Mouse (Mus musculus): ENCODE measurements at regions not wholly inside any gene's neighbourhood (a gene's known extent, or its start where the extent isn't known, plus 50 kb on each side); places are given as distances from the start of the nearest gene placed in this dataset.

- Histone ChIP-seq H3K4me1 (ENCODE audit: control insufficient read depth, insufficient read depth, low read length) (no peaks in the 10 kb centered on the region), H3K4me2 (replicated peaks; ENCODE audit: low read depth, low read length) (no peak overlapping the region), H3K27ac (ENCODE audit: low read depth, low read length) (no peak overlapping the region), H3K27me3 (ENCODE audit: control insufficient read depth, insufficient read depth, low read length) (no peaks in the 10 kb centered on the region), H3K9me3 (ENCODE audit: control insufficient read depth, low read length) (no peaks in the 10 kb centered on the region), H3K9ac (ENCODE audit: low read depth, low read length) (no peak overlapping the region), H3K36me3 (ENCODE audit: control insufficient read depth, insufficient read depth, low read length) (no peaks in the 10 kb centered on the region), H3K4me3 (ENCODE audit: low read length) (no peak overlapping the region)
- WGBS, result 50% methylated on average over 3 of the region's 3 CpGs
- no peak for ATAC-seq (ENCODE audit: low FRiP score, low TSS enrichment)
Observed at GRCm38 (mm10) chr13:101439517-101439916, 328.5 kb downstream of the Pik3r1 start.

DNA sequence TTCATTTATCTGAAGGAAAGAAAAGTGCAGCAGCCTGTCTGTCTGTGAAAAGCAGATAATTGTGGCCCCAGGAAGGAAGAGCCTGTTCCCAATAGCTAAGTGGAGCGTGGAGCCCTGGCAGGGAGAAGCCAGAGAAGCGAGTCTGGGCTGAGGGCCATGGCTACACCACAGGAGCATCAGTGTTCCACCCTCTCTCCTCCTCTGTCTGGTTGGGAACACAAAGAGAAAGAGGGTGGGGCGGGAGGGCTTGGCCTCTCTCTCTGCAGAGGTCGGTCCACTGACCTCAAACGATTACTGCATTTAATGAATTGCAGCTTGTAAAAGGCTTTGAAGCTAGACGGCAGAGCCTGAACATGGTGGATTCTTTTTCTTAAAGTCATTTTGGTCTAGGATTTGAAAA is 329.0 kb downstream of the Pik3r1 start:
- Histone ChIP-seq H3K4me1 (ENCODE audit: control insufficient read depth, insufficient read depth, low read length) (no peaks in the 10 kb centered on the region), H3K4me3 (ENCODE audit: low read length) (no peak overlapping the region), H3K4me2 (replicated peaks; ENCODE audit: low read depth, low read length) (no peak overlapping the region), H3K27me3 (ENCODE audit: control insufficient read depth, insufficient read depth, low read length) (no peaks in the 10 kb centered on the region), H3K36me3 (ENCODE audit: control insufficient read depth, insufficient read depth, low read length) (no peaks in the 10 kb centered on the region), H3K9ac (ENCODE audit: low read depth, low read length) (no peak overlapping the region), H3K27ac (ENCODE audit: low read depth, low read length) (no peak overlapping the region), H3K9me3 (ENCODE audit: control insufficient read depth, low read length) (no peaks in the 10 kb centered on the region)
- WGBS, result 15% methylated on average over 6 of the region's 6 CpGs
- peak; percentile 64; the same call in 1 of the 2 replicates for ATAC-seq (ENCODE audit: low FRiP score, low TSS enrichment)

GRCm38 (mm10) chr13:101433162-101433561 is 334.9 kb downstream of the Pik3r1 start:
- Histone ChIP-seq H3K4me1 (ENCODE audit: control insufficient read depth, insufficient read depth, low read length) (peaks cover 5% of the 10 kb centered on the region; the same call in 1 of the 2 replicates), H3K36me3 (ENCODE audit: control insufficient read depth, insufficient read depth, low read length) (no peaks in the 10 kb centered on the region), H3K27ac (ENCODE audit: low read depth, low read length) (no peak overlapping the region), H3K4me3 (ENCODE audit: low read length) (no peak overlapping the region), H3K4me2 (replicated peaks; ENCODE audit: low read depth, low read length) (no peak overlapping the region), H3K9ac (ENCODE audit: low read depth, low read length) (no peak overlapping the region), H3K27me3 (ENCODE audit: control insufficient read depth, insufficient read depth, low read length) (no peaks in the 10 kb centered on the region), H3K9me3 (ENCODE audit: control insufficient read depth, low read length) (no peaks in the 10 kb centered on the region)
- no peak for ATAC-seq (ENCODE audit: low FRiP score, low TSS enrichment)
- 95% methylated on average over 6 of the region's 6 CpGs for WGBS

DNA sequence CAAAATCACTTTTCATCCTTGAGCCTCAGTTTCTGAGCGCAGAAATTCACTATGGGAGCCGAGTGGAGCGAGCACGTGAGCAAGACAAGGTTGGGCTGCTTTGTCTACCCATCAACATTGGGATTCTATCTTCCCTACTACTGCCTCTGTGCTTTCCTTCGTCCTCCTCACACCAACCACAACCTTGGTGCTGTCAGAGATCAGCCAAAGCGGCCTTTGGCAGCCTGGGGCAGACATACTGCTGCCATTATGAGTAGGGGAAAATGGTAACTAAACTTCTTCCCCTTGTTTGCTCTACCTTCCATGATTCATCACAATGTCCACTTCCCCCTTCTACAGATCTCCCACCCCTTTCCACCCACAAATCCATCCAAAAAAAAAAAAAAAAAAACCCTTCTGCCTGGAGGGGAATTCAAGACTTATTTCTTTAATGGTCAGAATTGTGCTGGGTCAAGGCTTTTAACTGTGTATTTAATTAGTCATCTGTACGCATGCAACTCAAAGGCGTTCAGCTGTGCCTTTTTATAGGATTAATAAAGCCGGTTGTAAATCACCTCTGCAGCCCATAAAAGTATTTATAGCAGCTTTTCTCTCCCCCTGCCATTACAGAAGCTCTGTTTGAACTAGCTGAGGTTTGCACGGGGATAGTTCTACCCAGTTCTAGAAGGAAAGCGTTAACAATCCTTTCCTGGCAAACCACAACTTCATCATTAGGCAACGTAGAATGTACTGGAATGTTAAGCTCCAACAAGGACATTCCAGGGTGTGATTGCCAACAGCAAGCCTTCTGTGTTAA is 340.4 kb downstream of the Pik3r1 start:
- Histone ChIP-seq H3K27ac (ENCODE audit: low read depth, low read length) (peak overlapping the region; percentile 42; the same call in 1 of the 2 replicates), H3K4me1 (ENCODE audit: control insufficient read depth, insufficient read depth, low read length) (peaks cover 9% of the 10 kb centered on the region), H3K9ac (ENCODE audit: low read depth, low read length) (no peak overlapping the region), H3K9me3 (ENCODE audit: control insufficient read depth, low read length) (no peaks in the 10 kb centered on the region), H3K4me3 (ENCODE audit: low read length) (no peak overlapping the region), H3K36me3 (ENCODE audit: control insufficient read depth, insufficient read depth, low read length) (no peaks in the 10 kb centered on the region), H3K27me3 (ENCODE audit: control insufficient read depth, insufficient read depth, low read length) (no peaks in the 10 kb centered on the region), H3K4me2 (replicated peaks; ENCODE audit: low read depth, low read length) (no peak overlapping the region)
- WGBS, result 48% methylated on average over 12 of the region's 12 CpGs
- peak; percentile 81 for ATAC-seq (ENCODE audit: low FRiP score, low TSS enrichment)

DNA sequence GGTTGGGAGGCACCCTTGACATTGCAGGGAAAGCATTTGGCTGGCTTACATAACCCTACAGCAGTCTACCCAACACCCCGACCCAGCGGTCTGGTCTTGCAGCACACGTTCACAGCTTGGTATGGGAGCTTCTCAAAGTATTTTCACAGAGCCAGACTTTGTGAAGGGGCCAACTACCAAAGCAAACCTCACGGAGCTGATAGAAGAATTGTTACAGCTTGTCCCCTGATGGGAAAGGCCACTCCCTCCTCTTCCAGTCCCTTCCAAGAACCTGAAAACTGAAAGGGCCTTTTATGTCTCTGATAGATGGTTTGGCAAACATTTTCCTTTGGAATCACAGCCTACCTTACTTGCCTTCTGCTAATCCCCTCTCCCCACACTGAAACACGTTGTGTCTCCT is 341.6 kb downstream of the Pik3r1 start:
- no peak overlapping the region for H3K4me3 ChIP-seq (ENCODE audit: low read length)
- H3K9ac ChIP-seq (ENCODE audit: low read depth, low read length), result no peak overlapping the region
- H3K27me3 ChIP-seq (ENCODE audit: control insufficient read depth, insufficient read depth, low read length), result no peaks in the 10 kb centered on the region
- H3K27ac ChIP-seq (ENCODE audit: low read depth, low read length), result no peak overlapping the region
- H3K4me1 ChIP-seq (ENCODE audit: control insufficient read depth, insufficient read depth, low read length), result peaks cover 9% of the 10 kb centered on the region
- H3K36me3 ChIP-seq (ENCODE audit: control insufficient read depth, insufficient read depth, low read length), result no peaks in the 10 kb centered on the region
- no peak for ATAC-seq (ENCODE audit: low FRiP score, low TSS enrichment)
- no peaks in the 10 kb centered on the region for H3K9me3 ChIP-seq (ENCODE audit: control insufficient read depth, low read length)
- no peak overlapping the region for H3K4me2 ChIP-seq (replicated peaks; ENCODE audit: low read depth, low read length)
- 46% methylated on average over 5 of the region's 5 CpGs for WGBS

DNA sequence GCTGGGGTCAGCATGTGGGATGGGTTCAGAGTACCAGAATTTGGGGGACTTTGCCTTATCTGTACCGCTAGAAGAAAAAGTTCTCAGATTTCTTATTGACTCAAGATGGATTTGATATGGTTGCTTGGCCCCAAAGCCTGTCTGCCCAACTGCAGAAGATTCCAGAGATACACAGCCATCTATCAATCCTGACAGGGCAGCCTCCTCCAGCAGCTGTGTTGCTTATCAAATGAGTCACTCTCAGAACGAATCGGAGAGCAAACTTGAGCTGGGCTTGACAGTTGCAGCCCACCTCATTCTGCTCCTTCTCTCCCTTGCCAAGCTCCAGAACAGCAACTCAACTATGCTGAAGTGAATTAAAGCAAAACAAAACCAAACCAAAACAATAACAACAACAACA is 345.9 kb downstream of the Pik3r1 start:
- Histone ChIP-seq H3K9me3 (ENCODE audit: control insufficient read depth, low read length) (no peaks in the 10 kb centered on the region), H3K4me2 (replicated peaks; ENCODE audit: low read depth, low read length) (no peak overlapping the region), H3K27ac (ENCODE audit: low read depth, low read length) (no peak overlapping the region), H3K4me1 (ENCODE audit: control insufficient read depth, insufficient read depth, low read length) (no peaks in the 10 kb centered on the region), H3K9ac (ENCODE audit: low read depth, low read length) (no peak overlapping the region), H3K36me3 (ENCODE audit: control insufficient read depth, insufficient read depth, low read length) (no peaks in the 10 kb centered on the region), H3K27me3 (ENCODE audit: control insufficient read depth, insufficient read depth, low read length) (no peaks in the 10 kb centered on the region), H3K4me3 (ENCODE audit: low read length) (no peak overlapping the region)
- no peak for ATAC-seq (ENCODE audit: low FRiP score, low TSS enrichment)
- 35% methylated on average over 3 of the region's 3 CpGs for WGBS

DNA sequence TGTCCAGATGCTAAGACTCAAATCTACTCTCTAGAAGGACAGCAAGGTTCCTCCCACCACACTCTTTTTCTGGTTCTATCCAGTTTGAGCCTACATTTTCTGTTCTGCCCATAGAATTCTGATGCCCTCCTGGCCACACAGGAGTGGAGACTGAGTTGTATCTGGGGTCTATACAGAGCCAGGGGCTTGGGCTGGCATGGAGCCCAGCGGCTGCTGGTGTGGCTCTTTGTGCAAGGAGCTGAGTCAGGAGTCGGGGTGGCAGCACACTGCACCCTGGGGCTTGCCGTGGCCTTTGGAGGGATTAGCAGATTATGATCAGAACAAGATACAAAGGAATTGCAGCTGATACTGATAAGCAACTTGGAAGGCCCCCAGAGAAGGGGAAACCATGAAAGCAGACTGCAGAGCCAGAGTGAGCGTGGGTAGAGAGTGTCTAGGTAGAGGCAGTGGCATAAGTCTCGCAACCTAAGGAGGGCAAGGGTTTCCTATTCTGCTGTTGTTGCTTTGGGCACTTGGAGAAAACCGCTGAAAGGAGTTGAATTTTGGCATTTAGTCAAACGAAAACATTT is 348.5 kb downstream of the Pik3r1 start:
- Histone ChIP-seq H3K36me3 (ENCODE audit: control insufficient read depth, insufficient read depth, low read length) (no peaks in the 10 kb centered on the region), H3K4me3 (ENCODE audit: low read length) (no peak overlapping the region), H3K27ac (ENCODE audit: low read depth, low read length) (no peak overlapping the region), H3K9ac (ENCODE audit: low read depth, low read length) (no peak overlapping the region), H3K4me1 (ENCODE audit: control insufficient read depth, insufficient read depth, low read length) (no peaks in the 10 kb centered on the region), H3K9me3 (ENCODE audit: control insufficient read depth, low read length) (no peaks in the 10 kb centered on the region), H3K27me3 (ENCODE audit: control insufficient read depth, insufficient read depth, low read length) (no peaks in the 10 kb centered on the region), H3K4me2 (replicated peaks; ENCODE audit: low read depth, low read length) (no peak overlapping the region)
- ATAC-seq (ENCODE audit: low FRiP score, low TSS enrichment), result no peak
- 84% methylated on average over 7 of the region's 7 CpGs for WGBS

DNA sequence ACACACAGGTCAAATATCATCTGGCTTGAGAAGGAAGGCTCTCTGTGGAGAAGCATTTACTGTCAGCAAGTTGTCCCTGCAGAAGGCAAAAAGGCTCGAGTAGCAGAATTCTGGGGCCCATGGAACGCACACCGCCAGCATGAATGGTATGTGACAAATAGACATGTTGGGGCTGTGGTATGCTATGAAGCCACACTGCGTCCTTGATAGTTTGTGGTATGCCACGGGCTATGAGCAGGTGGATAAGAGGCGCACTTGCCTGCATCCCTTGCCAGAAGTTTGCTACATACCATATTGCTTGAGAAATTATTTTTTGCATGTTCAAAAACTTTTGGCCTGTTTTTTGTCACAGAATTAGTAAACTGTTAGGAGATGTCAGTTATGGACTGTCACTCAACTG is 349.7 kb downstream of the Pik3r1 start:
- Histone ChIP-seq H3K9me3 (ENCODE audit: control insufficient read depth, low read length) (no peaks in the 10 kb centered on the region), H3K27ac (ENCODE audit: low read depth, low read length) (no peak overlapping the region), H3K4me2 (replicated peaks; ENCODE audit: low read depth, low read length) (no peak overlapping the region), H3K4me1 (ENCODE audit: control insufficient read depth, insufficient read depth, low read length) (no peaks in the 10 kb centered on the region), H3K36me3 (ENCODE audit: control insufficient read depth, insufficient read depth, low read length) (no peaks in the 10 kb centered on the region), H3K4me3 (ENCODE audit: low read length) (no peak overlapping the region), H3K27me3 (ENCODE audit: control insufficient read depth, insufficient read depth, low read length) (no peaks in the 10 kb centered on the region), H3K9ac (ENCODE audit: low read depth, low read length) (no peak overlapping the region)
- ATAC-seq (ENCODE audit: low FRiP score, low TSS enrichment), result no peak
- 90% methylated on average over 6 of the region's 6 CpGs for WGBS

DNA sequence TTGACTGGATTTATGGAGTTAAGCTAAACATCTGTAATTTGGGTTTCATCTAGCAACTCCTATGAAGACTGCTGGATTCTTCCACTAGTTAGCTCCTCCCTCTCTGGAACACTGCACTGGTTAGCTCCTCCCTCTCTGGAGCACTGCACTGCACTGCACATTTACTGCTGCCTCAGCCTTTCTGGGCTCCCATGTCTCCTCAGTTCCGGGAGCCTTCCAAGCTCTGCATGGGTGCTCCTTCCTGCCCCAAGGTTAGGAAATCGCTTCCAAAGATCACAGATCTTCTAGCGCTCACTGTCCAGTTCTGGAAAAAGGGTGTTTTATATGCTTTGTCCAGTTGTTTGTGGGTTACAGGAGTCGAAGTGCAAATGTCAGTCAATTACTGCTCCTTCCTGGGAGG is 359.1 kb downstream of the Pik3r1 start:
- Histone ChIP-seq H3K36me3 (ENCODE audit: control insufficient read depth, insufficient read depth, low read length) (no peaks in the 10 kb centered on the region), H3K27ac (ENCODE audit: low read depth, low read length) (no peak overlapping the region), H3K27me3 (ENCODE audit: control insufficient read depth, insufficient read depth, low read length) (no peaks in the 10 kb centered on the region), H3K4me3 (ENCODE audit: low read length) (no peak overlapping the region), H3K9me3 (ENCODE audit: control insufficient read depth, low read length) (no peaks in the 10 kb centered on the region), H3K4me2 (replicated peaks; ENCODE audit: low read depth, low read length) (no peak overlapping the region), H3K4me1 (ENCODE audit: control insufficient read depth, insufficient read depth, low read length) (no peaks in the 10 kb centered on the region), H3K9ac (ENCODE audit: low read depth, low read length) (no peak overlapping the region)
- ATAC-seq (ENCODE audit: low FRiP score, low TSS enrichment), result no peak
- WGBS, result 59% methylated on average over 4 of the region's 4 CpGs
